Mouse (Mus musculus): ENCODE measurements around the gene Gata2.
A peak's percentile ranks its signal among the peaks of the same experiment; 100 is the strongest.

Gene Gata2

GRCm38 (mm10) chr6:88208321-88208720, 14.6 kb downstream of the Gata2 start:
- no peak for DNase-seq (ENCODE audit: inconsistent ontology term)

- DNase-seq (ENCODE audit: inconsistent ontology term): no peak
These were observed 15.8 kb downstream of the Gata2 start for GRCm38 (mm10) chr6:88209453-88209852.

GRCm38 (mm10) chr6:88210182-88210581, 16.5 kb downstream of the Gata2 start:
- DNase-seq (ENCODE audit: inconsistent ontology term): no peak

GRCm38 (mm10) chr6:88215797-88216196, 22.1 kb downstream of the Gata2 start:
- DNase-seq (ENCODE audit: inconsistent ontology term): no peak

GRCm38 (mm10) chr6:88216199-88216598, 22.5 kb downstream of the Gata2 start:
- DNase-seq (ENCODE audit: inconsistent ontology term): no peak

GRCm38 (mm10) chr6:88219094-88219493, 25.4 kb downstream of the Gata2 start:
- DNase-seq (ENCODE audit: inconsistent ontology term): no peak

GRCm38 (mm10) chr6:88221968-88222367, 28.3 kb downstream of the Gata2 start, which contains the start of gene Dnajb8:
Gene Dnajb8 (plus strand): TSS chr6:88222268.
- DNase-seq (ENCODE audit: inconsistent ontology term): no peak

GRCm38 (mm10) chr6:88226570-88226994, 32.9 kb downstream of the Gata2 start:
- no peak for DNase-seq (ENCODE audit: inconsistent ontology term)

- DNase-seq (ENCODE audit: inconsistent ontology term): no peak
These were observed 33.8 kb downstream of the Gata2 start for GRCm38 (mm10) chr6:88227537-88227936.

GRCm38 (mm10) chr6:88229221-88229620, 35.5 kb downstream of the Gata2 start:
- no peak for DNase-seq (ENCODE audit: inconsistent ontology term)

- DNase-seq (ENCODE audit: inconsistent ontology term): no peak
These were observed 38.1 kb downstream of the Gata2 start for GRCm38 (mm10) chr6:88231821-88232220.

GRCm38 (mm10) chr6:88232221-88232620, 38.5 kb downstream of the Gata2 start:
- DNase-seq (ENCODE audit: inconsistent ontology term): no peak

- no peak for DNase-seq (ENCODE audit: inconsistent ontology term)
These were observed 40.3 kb downstream of the Gata2 start for GRCm38 (mm10) chr6:88233996-88234395.

GRCm38 (mm10) chr6:88235461-88235860, 41.8 kb downstream of the Gata2 start:
- no peak for DNase-seq (ENCODE audit: inconsistent ontology term)

- DNase-seq (ENCODE audit: inconsistent ontology term): no peak
These were observed 42.3 kb downstream of the Gata2 start for GRCm38 (mm10) chr6:88235983-88236382.

GRCm38 (mm10) chr6:88236513-88236912, 42.8 kb downstream of the Gata2 start:
- DNase-seq (ENCODE audit: inconsistent ontology term): no peak

- DNase-seq (ENCODE audit: inconsistent ontology term): peak; percentile 70
These were observed 48.9 kb downstream of the Gata2 start for GRCm38 (mm10) chr6:88242604-88243003.

- no peak for DNase-seq (ENCODE audit: inconsistent ontology term)
These were observed 55.5 kb downstream of the Gata2 start for GRCm38 (mm10) chr6:88249231-88249630.

GRCm38 (mm10) chr6:88251396-88251795, 57.7 kb downstream of the Gata2 start:
- DNase-seq (ENCODE audit: inconsistent ontology term): no peak

GRCm38 (mm10) chr6:88251798-88252478, 58.2 kb downstream of the Gata2 start:
- no peak for DNase-seq (ENCODE audit: inconsistent ontology term)

GRCm38 (mm10) chr6:88254082-88254481, 60.4 kb downstream of the Gata2 start:
- no peak for DNase-seq (ENCODE audit: inconsistent ontology term)

GRCm38 (mm10) chr6:88255435-88255834, 61.7 kb downstream of the Gata2 start:
- no peak for DNase-seq (ENCODE audit: inconsistent ontology term)
